Mouse (Mus musculus) gastrocnemius, postnatal 4 days (tissue): ENCODE measurements around the gene Rhof. TPM values are rescaled to one million over a fixed set of nuclear protein-coding genes. Genes with fewer than 3 reads are reported as not detected.

Experiments
- DNase-seq, 2 experiments: peaks; one replicate each; pipeline ENCODE4 v3.0.0; 2021 to 2022; ENCODE audit warnings: low spot score in 2 of 2, mixed read lengths in 2 of 2
- total RNA-seq, 2 experiments: library from RNA; stranded (reverse); gene quantifications; 2 replicates each; pipeline ENCODE4 v1.2.3; 2021

The Rhof gene
- total RNA-seq, 2 experiments from 2014 or later: 0.91 to 0.93 TPM

GRCm38 (mm10) chr5:123117773-123118172, 14.7 kb downstream of the Rhof start:
- no peak for DNase-seq

- DNase-seq: peak; percentile 70 to 77
These were observed 15.2 kb downstream of the Rhof start for GRCm38 (mm10) chr5:123117257-123117656.

DNA sequence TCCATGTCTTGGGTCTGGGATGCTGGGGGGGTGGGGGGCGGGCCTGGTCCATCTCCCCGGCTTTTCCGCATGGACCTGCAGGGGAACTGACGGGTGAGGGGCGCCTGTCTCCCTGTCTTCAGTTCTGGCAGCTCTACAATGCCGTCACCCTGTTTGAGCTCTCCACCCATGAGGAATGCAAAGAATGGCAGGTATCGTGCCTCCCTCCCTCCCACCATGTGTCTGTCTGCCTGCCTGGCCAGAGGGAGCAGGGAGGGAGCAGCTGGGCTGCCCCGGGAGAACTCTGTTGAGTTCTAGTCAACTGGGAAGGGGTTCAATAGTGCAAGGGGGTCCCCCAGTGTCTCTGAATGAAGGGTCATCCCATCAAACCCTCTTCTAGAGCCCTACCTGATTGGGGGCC, 16.4 kb downstream of the Rhof start:
- DNase-seq: no peak

- DNase-seq: peak in 1 of 2 experiments; percentile 48
These were observed 17.6 kb downstream of the Rhof start for GRCm38 (mm10) chr5:123114924-123115323.

GRCm38 (mm10) chr5:123114109-123114508, 18.4 kb downstream of the Rhof start:
- DNase-seq: no peak

GRCm38 (mm10) chr5:123110296-123110721, 22.2 kb downstream of the Rhof start:
- no peak for DNase-seq

DNA sequence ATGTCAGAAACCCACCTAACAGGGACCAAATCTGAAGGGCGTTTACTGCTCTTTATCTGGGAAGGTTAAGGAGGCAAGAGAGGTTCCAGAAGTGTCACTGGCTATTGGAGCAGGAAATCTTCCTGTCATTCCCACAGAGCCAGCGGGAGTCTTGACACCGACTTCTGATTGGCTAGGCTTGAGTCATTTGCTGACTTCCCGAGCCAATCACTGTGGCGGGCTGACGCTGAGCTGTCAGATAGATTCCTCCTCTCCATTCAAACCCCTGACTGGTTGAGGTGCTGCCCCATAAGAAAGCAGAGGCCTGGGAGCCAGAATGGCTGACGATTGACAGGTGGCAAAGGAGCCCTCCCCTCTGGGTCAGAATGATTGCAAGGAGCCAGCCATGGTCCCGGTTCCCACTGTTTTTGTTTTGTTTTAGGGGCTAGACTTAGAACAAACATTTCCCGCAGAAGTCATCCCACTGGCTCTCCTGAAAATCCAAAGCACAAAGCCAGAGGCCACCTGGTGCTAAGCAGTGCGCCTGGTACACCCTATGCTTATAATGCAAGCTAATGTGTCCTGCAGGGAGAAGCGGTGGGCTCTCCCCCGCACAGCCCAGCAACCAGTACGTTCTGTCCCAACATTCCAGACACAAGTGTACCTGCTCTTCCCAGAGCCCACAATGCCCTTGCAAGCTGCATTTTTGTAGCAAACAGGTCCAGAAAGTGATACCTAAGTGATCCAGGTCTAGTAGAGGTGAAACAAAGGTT, 22.9 kb downstream of the Rhof start:
- DNase-seq: no peak

- no peak for DNase-seq
These were observed 27.7 kb downstream of the Rhof start for GRCm38 (mm10) chr5:123104769-123105168.

GRCm38 (mm10) chr5:123103556-123103955, 28.9 kb downstream of the Rhof start:
- DNase-seq: no peak

DNA sequence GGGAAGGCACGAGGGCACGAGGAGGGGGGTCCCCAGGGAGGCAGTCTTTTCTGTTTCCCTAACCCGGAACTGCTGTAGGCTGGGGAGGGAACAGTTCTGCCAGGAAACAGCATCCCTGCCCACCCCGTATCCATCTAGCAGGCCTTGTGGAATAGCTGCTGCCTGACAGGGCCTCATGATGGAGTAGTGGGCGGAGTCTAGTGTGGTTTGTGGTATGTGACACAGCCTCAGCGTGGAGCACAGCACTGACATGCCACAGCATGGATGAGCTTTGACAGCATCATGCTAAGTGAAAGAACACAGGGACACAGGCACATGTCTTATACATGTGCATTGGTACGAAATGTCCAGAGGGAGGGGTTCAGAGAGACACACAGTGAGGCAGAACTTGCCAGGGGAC, 30.1 kb downstream of the Rhof start:
- DNase-seq: no peak

- DNase-seq: no peak
These were observed 34.0 kb downstream of the Rhof start for GRCm38 (mm10) chr5:123098487-123098886.

GRCm38 (mm10) chr5:123096299-123096698, 36.2 kb downstream of the Rhof start:
- DNase-seq: no peak

GRCm38 (mm10) chr5:123094238-123094991, 38.1 kb downstream of the Rhof start:
- DNase-seq: no peak

GRCm38 (mm10) chr5:123093077-123093633, 39.3 kb downstream of the Rhof start:
- DNase-seq: no peak

DNA sequence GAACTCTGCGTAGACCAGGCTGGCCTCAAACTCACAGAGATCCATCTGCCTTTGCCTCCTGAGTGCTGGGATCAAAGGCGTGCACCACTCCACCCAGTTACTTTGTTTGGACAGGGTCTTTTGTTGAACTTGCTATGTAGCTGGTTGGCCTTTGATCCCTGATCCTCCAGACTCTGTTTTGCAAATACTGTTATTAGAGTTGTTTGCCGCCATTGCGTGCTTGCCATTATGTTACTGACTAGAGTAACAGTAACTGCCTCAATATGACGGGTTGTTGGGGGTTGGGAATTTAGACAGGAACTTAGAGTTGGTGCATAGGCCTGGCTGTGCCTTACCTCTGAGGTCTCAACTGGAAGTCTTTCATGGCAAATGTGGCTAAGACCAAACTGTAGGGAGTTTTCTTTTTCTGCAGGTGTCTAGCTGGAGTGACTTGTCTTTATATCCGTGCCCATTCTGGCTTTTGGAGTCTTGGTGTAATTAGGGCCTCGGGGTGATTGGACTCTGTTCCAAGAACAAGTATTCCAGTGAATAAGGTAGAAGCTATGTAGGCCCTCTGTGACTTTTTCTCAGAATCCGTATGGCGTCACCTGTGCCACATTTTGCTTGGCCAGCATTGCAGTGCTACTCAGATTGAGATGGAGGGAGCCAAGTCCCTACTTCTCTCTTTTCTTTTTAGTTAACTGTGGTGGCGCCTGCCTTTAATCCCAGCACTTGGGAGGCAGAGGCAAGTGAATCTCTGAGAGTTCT, 41.8 kb downstream of the Rhof start:
- no peak for DNase-seq

DNA sequence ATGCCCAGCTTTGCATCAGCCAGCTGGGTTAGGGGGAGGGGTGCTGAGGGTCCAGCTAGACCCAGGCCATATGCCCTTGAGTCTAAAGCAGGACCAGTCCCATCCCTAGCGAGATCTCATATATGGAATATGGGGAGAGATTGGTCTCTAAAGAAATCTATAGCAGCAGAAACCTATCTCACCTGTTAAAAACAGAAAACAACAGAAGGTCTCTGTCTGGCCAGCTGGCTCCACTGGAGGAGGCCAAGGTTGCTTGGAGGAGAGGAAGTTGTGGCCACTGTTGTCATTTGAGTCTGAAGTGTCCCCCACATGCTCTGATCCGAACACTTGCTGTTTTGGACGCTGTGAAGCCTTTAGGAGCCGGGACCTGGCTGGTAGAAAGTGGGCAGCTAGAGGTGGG, 43.7 kb downstream of the Rhof start:
- no peak for DNase-seq

GRCm38 (mm10) chr5:123086501-123086900, 46.0 kb downstream of the Rhof start:
- no peak for DNase-seq

GRCm38 (mm10) chr5:123083340-123084050, 49.0 kb downstream of the Rhof start:
- no peak for DNase-seq

DNA sequence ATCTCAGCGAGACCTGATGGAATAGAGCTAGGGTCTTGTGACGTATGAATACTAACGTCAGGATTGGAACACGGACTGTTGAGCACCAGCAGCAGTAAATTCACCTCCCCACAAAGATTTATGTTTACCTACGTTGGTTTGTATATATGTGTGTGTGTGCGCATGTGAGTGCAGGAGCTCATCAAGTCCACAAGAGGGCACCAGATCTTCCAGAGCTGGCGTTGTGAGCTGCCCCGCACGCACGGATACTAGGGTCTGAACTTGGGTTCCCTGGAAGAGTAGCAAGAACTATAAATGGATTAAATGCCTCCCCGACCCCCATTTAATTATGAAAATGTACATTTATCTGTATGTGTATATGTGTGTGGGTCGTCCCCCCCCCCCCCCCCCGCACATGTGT, 52.0 kb downstream of the Rhof start:
- no peak for DNase-seq

DNA sequence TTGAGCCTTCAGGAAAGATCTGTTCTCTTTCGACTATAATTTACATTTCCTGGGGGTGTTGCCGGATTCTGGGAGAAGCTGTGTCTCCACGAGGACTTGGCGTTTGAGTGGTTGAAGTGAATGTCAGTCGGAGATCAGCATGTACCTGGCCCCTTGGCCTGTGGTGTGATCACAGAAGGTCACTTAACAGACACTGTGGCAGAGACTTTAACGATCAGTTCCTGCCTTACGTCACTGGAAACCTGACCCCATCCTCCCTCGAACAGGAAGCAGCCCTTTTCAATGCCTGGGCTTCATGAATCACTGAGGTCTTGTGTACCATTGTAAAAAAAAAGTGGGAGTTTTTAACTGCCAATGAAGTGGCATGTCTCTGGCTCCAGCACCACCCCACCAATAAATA, 52.5 kb downstream of the Rhof start:
- DNase-seq: no peak

DNA sequence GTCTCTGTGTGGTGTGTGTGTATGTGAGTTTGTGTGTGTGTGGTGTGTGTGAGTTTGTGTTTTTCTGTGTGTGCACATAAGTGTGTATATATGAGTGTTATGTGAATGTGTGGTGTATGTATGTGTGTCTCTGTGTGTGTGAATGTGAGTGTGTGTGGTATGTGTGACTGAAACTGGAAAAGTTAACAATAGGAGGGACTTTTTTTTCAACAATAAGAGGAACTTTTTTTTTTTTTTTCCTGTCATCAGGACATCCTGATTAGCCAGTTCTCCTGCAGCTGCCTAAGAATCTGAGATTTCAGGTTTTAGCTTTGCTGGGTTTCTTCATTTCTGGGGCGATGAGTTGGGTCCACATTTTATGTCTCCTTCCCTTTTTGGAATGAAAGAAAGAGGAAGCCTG, 52.9 kb downstream of the Rhof start:
- no peak for DNase-seq
